Mouse (Mus musculus): ENCODE measurements at regions not wholly inside any gene's neighbourhood (a gene's known extent, or its start where the extent isn't known, plus 50 kb on each side); places are given as distances from the start of the nearest gene placed in this dataset.
A peak's percentile ranks its signal among the peaks of the same experiment; 100 is the strongest.

DNA sequence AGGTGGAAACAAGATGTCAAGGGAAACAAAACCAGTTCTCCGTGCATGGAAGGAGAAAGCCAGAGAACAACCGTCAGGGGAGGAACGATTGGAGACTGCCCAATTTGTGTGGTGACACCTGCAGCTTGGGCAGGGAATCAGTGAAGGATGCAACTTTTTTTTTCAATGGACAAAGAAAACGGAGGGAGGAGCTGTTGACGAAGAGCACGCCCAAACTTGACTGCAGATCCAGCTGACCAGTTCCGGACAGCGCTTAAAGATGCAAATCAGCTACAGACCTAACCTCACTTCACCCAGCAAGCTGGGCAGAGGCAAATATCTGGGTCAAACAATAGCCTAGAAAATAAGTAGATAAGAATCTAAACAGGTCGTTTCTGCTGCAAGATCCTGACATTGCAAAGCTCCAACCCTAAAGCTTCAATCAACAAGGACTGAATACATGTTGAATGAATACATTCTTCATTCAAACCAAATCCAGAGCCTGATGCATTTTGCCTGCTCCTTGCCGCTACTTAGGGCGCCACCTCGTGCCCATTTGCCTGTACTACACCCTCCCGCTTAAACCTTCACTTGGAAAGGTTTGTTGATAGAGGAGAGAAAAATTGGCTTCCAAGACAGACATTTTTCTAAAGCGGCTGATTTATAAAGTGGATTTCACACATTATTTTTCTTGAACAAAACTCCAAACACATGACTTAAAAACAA lies 136.2 kb downstream of the Katnal1 start:
- TF ChIP-seq CTCF (conservative IDR thresholded peaks at IDR 0.05; ENCODE audit: low read length): peak; percentile 99
- TF ChIP-seq POU5F1 (IDR thresholded peaks at IDR 0.05; ENCODE audit: borderline replicate concordance, low read length): no peak
- TF ChIP-seq NANOG (IDR thresholded peaks at IDR 0.05; ENCODE audit: borderline replicate concordance, low read length): no peak

Measured in E14TG2a.4 (cell line).